Mouse (Mus musculus): ENCODE measurements at regions not wholly inside any gene's neighbourhood (a gene's known extent, or its start where the extent isn't known, plus 50 kb on each side); places are given as distances from the start of the nearest gene placed in this dataset.

GRCm38 (mm10) chr10:43710886-43711256 lies 132.8 kb downstream of the Cd24a start:
- DNase-seq (ENCODE audit: extremely low spot score, low spot score): no peak

- no peak for DNase-seq (ENCODE audit: extremely low spot score, low spot score)
Measured at GRCm38 (mm10) chr10:43712657-43713056, 134.6 kb downstream of the Cd24a start.

GRCm38 (mm10) chr10:43718768-43719167 lies 140.7 kb downstream of the Cd24a start:
- no peak for DNase-seq (ENCODE audit: extremely low spot score, low spot score)

- no peak for DNase-seq (ENCODE audit: extremely low spot score, low spot score)
Measured at GRCm38 (mm10) chr10:43721356-43721755, 143.3 kb downstream of the Cd24a start.

- DNase-seq (ENCODE audit: extremely low spot score, low spot score): peak; percentile 23
Measured at GRCm38 (mm10) chr10:43722164-43722563, 144.1 kb downstream of the Cd24a start.

GRCm38 (mm10) chr10:43722711-43723614 lies 144.9 kb downstream of the Cd24a start:
- peak; percentile 67 for DNase-seq (ENCODE audit: extremely low spot score, low spot score)

- no peak for DNase-seq (ENCODE audit: extremely low spot score, low spot score)
Measured at GRCm38 (mm10) chr10:43723615-43723937, 145.5 kb downstream of the Cd24a start.

- no peak for DNase-seq (ENCODE audit: extremely low spot score, low spot score)
Measured at GRCm38 (mm10) chr10:43727746-43728145, 149.7 kb downstream of the Cd24a start.

- no peak for DNase-seq (ENCODE audit: extremely low spot score, low spot score)
Measured at GRCm38 (mm10) chr10:43729184-43729583, 151.1 kb downstream of the Cd24a start.

GRCm38 (mm10) chr10:43733618-43734415 lies 155.7 kb downstream of the Cd24a start:
- DNase-seq (ENCODE audit: extremely low spot score, low spot score): no peak

- DNase-seq (ENCODE audit: extremely low spot score, low spot score): no peak
Measured at GRCm38 (mm10) chr10:43739181-43739580, 161.1 kb downstream of the Cd24a start.

GRCm38 (mm10) chr10:43739718-43740117 lies 161.6 kb downstream of the Cd24a start:
- DNase-seq (ENCODE audit: extremely low spot score, low spot score): no peak

- DNase-seq (ENCODE audit: extremely low spot score, low spot score): peak; percentile 35
Measured at GRCm38 (mm10) chr10:43740204-43740865, 161.2 kb downstream of the Qrsl1 start.

- peak; percentile 37 for DNase-seq (ENCODE audit: extremely low spot score, low spot score)
Measured at GRCm38 (mm10) chr10:43741361-43742084, 160.0 kb downstream of the Qrsl1 start.

- DNase-seq (ENCODE audit: extremely low spot score, low spot score): peak; percentile 55
Measured at GRCm38 (mm10) chr10:43742085-43743054, 159.2 kb downstream of the Qrsl1 start.

GRCm38 (mm10) chr10:43743188-43744120 lies 158.1 kb downstream of the Qrsl1 start:
- no peak for DNase-seq (ENCODE audit: extremely low spot score, low spot score)

GRCm38 (mm10) chr10:43745931-43746630 lies 155.5 kb downstream of the Qrsl1 start:
- DNase-seq (ENCODE audit: extremely low spot score, low spot score): no peak

GRCm38 (mm10) chr10:43746631-43747001 lies 154.9 kb downstream of the Qrsl1 start:
- DNase-seq (ENCODE audit: extremely low spot score, low spot score): no peak
